Mouse (Mus musculus): ENCODE data around the gene Pla2g15. TPM values are rescaled to one million over a fixed set of nuclear protein-coding genes. Genes with fewer than 3 reads are reported as not detected.

The Pla2g15 gene
- polyA plus RNA-seq, 1 experiment from 2014 or later = 4.4 TPM

DNA sequence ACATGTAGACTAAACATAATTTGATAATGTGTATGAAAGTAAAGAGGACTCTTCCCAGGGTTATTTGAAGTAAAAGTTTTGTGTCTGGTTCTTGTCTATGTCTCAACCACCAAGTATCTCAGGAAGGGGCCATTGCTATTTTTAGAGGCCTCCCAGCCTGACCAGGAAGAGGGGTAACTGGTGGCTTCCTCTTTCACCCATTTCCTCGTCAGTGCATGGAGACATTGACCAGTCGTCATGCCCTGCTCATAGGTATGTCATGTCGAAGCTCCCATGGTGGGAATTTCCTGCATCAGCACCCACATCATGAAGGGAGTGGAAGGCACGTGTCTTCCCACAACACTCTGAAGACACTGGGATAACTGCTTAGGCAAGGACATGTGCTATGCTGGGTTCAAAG, 2.7 kb downstream of the Pla2g15 start:
- ATAC-seq (ENCODE audit: low FRiP score) = no peak
- no peaks in the 10 kb centered on the region for H3K4me1 ChIP-seq (replicated peaks; ENCODE audit: control insufficient read depth, insufficient read depth, low read length)

GRCm38 (mm10) chr8:106157419-106157818, 7.2 kb downstream of the Pla2g15 start:
- DNase-seq (ENCODE audit: low spot score) (no peak), ATAC-seq (ENCODE audit: low FRiP score) (no peak)
- Histone ChIP-seq H3K27me3 (ENCODE audit: control insufficient read depth, insufficient read depth, low read length) (no peaks in the 10 kb centered on the region), H3K4me2 (replicated peaks; ENCODE audit: low read depth, low read length) (no peak overlapping the region), H3K9ac (ENCODE audit: low read depth, low read length) (no peak overlapping the region), H3K4me1 (replicated peaks; ENCODE audit: control insufficient read depth, insufficient read depth, low read length) (no peaks in the 10 kb centered on the region), H3K9me3 (ENCODE audit: control insufficient read depth, low read length) (no peaks in the 10 kb centered on the region), H3K4me3 (ENCODE audit: low read depth, low read length) (no peak overlapping the region), H3K27ac (ENCODE audit: low read depth, low read length) (no peak overlapping the region), H3K36me3 (ENCODE audit: control insufficient read depth, insufficient read depth, low read length) (no peaks in the 10 kb centered on the region)
- 92% methylated on average over 1 of the region's 1 CpGs for WGBS

More for the DNA sequence above, 2.7 kb downstream of the Pla2g15 start:
- no peak for DNase-seq (ENCODE audit: low spot score)
- H3K27ac ChIP-seq (ENCODE audit: low read depth, low read length) = no peak overlapping the region
- no peaks in the 10 kb centered on the region for H3K9me3 ChIP-seq (ENCODE audit: control insufficient read depth, low read length)
- H3K27me3 ChIP-seq (ENCODE audit: control insufficient read depth, insufficient read depth, low read length) = no peaks in the 10 kb centered on the region
- H3K9ac ChIP-seq (ENCODE audit: low read depth, low read length) = no peak overlapping the region
- no peak overlapping the region for H3K4me2 ChIP-seq (replicated peaks; ENCODE audit: low read depth, low read length)
- no peaks in the 10 kb centered on the region for H3K36me3 ChIP-seq (ENCODE audit: control insufficient read depth, insufficient read depth, low read length)
- 77% methylated on average over 4 of the region's 4 CpGs for WGBS
- no peak overlapping the region for H3K4me3 ChIP-seq (ENCODE audit: low read depth, low read length)

GRCm38 (mm10) chr8:106158381-106158780, 8.2 kb downstream of the Pla2g15 start:
- DNase-seq (ENCODE audit: low spot score) (no peak), ATAC-seq (ENCODE audit: low FRiP score) (no peak)
- Histone ChIP-seq H3K36me3 (ENCODE audit: control insufficient read depth, insufficient read depth, low read length) (no peaks in the 10 kb centered on the region), H3K27ac (ENCODE audit: low read depth, low read length) (no peak overlapping the region), H3K4me1 (replicated peaks; ENCODE audit: control insufficient read depth, insufficient read depth, low read length) (no peaks in the 10 kb centered on the region), H3K9ac (ENCODE audit: low read depth, low read length) (no peak overlapping the region), H3K27me3 (ENCODE audit: control insufficient read depth, insufficient read depth, low read length) (no peaks in the 10 kb centered on the region), H3K4me3 (ENCODE audit: low read depth, low read length) (no peak overlapping the region), H3K4me2 (replicated peaks; ENCODE audit: low read depth, low read length) (no peak overlapping the region), H3K9me3 (ENCODE audit: control insufficient read depth, low read length) (no peaks in the 10 kb centered on the region)
- 93% methylated on average over 10 of the region's 10 CpGs for WGBS

DNA sequence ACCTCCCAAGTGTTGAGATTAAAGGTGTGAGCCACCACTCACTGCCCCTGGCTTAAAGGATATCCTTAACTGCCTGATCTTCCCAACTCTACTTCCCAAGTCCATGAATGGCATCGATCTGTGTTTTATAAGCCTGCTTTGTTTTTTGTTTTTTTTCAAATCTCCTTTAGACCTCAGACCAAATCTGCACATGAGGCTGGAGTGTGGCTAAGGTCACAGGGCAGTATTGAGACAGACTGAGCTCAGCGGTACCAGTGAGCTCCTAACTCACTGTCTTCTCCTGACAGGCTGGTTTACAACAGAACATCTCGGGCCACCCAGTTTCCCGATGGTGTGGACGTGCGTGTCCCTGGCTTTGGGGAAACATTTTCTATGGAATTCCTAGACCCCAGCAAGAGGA, 9.7 kb downstream of the Pla2g15 start:
- Histone ChIP-seq H3K4me2 (replicated peaks; ENCODE audit: low read depth, low read length) (no peak overlapping the region), H3K9ac (ENCODE audit: low read depth, low read length) (no peak overlapping the region), H3K4me3 (ENCODE audit: low read depth, low read length) (no peak overlapping the region), H3K27me3 (ENCODE audit: control insufficient read depth, insufficient read depth, low read length) (no peaks in the 10 kb centered on the region), H3K9me3 (ENCODE audit: control insufficient read depth, low read length) (no peaks in the 10 kb centered on the region), H3K27ac (ENCODE audit: low read depth, low read length) (no peak overlapping the region), H3K36me3 (ENCODE audit: control insufficient read depth, insufficient read depth, low read length) (no peaks in the 10 kb centered on the region), H3K4me1 (replicated peaks; ENCODE audit: control insufficient read depth, insufficient read depth, low read length) (no peaks in the 10 kb centered on the region)
- 86% methylated on average over 6 of the region's 6 CpGs for WGBS
- DNase-seq (ENCODE audit: low spot score) (no peak), ATAC-seq (ENCODE audit: low FRiP score) (no peak)

GRCm38 (mm10) chr8:106163251-106163650, 13.1 kb downstream of the Pla2g15 start:
- DNase-seq (ENCODE audit: low spot score) (no peak), ATAC-seq (ENCODE audit: low FRiP score) (no peak)
- H3K27ac ChIP-seq (ENCODE audit: low read depth, low read length) = no peak overlapping the region
- H3K9me3 ChIP-seq (ENCODE audit: control insufficient read depth, low read length) = no peaks in the 10 kb centered on the region
- H3K4me1 ChIP-seq (replicated peaks; ENCODE audit: control insufficient read depth, insufficient read depth, low read length) = peaks cover 3% of the 10 kb centered on the region; the same call in 1 of the 2 replicates
- no peaks in the 10 kb centered on the region for H3K27me3 ChIP-seq (ENCODE audit: control insufficient read depth, insufficient read depth, low read length)
- H3K4me2 ChIP-seq (replicated peaks; ENCODE audit: low read depth, low read length) = no peak overlapping the region
- 95% methylated on average over 9 of the region's 9 CpGs for whole genome bisulfite sequencing
- no peak overlapping the region for H3K9ac ChIP-seq (ENCODE audit: low read depth, low read length)
- no peak overlapping the region for H3K4me3 ChIP-seq (ENCODE audit: low read depth, low read length)
- no peaks in the 10 kb centered on the region for H3K36me3 ChIP-seq (ENCODE audit: control insufficient read depth, insufficient read depth, low read length)

DNA sequence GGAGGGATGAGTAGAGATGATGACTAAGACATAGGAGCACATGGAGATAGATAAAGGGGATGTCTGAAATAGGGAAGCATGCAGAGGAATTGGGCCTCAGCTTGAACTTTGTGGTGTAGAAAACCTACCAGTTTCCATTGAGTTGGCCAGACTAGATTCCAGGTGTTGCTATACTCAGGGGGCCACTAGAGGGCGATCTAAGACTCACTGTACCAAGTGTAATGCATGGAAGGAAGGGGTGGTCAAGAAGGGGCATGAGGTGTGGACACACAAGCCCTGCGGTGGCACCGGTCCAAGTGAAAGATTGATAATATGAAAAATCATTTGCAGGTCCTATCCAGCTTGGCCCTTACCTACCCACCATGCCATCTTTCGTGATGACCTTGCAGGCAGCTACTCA, 15.3 kb downstream of the Pla2g15 start:
- no peaks in the 10 kb centered on the region for H3K36me3 ChIP-seq (ENCODE audit: control insufficient read depth, insufficient read depth, low read length)
- H3K27me3 ChIP-seq (ENCODE audit: control insufficient read depth, insufficient read depth, low read length) = no peaks in the 10 kb centered on the region
- H3K9me3 ChIP-seq (ENCODE audit: control insufficient read depth, low read length) = no peaks in the 10 kb centered on the region
- ATAC-seq (ENCODE audit: low FRiP score) (no peak), DNase-seq (ENCODE audit: low spot score) (peak; percentile 81)
- H3K4me3 ChIP-seq (ENCODE audit: low read depth, low read length) = no peak overlapping the region
- no peak overlapping the region for H3K4me2 ChIP-seq (replicated peaks; ENCODE audit: low read depth, low read length)
- no peak overlapping the region for H3K9ac ChIP-seq (ENCODE audit: low read depth, low read length)
- peaks cover 3% of the 10 kb centered on the region; the same call in 1 of the 2 replicates for H3K4me1 ChIP-seq (replicated peaks; ENCODE audit: control insufficient read depth, insufficient read depth, low read length)
- 52% methylated on average over 4 of the region's 4 CpGs for WGBS
- H3K27ac ChIP-seq (ENCODE audit: low read depth, low read length) = no peak overlapping the region

DNA sequence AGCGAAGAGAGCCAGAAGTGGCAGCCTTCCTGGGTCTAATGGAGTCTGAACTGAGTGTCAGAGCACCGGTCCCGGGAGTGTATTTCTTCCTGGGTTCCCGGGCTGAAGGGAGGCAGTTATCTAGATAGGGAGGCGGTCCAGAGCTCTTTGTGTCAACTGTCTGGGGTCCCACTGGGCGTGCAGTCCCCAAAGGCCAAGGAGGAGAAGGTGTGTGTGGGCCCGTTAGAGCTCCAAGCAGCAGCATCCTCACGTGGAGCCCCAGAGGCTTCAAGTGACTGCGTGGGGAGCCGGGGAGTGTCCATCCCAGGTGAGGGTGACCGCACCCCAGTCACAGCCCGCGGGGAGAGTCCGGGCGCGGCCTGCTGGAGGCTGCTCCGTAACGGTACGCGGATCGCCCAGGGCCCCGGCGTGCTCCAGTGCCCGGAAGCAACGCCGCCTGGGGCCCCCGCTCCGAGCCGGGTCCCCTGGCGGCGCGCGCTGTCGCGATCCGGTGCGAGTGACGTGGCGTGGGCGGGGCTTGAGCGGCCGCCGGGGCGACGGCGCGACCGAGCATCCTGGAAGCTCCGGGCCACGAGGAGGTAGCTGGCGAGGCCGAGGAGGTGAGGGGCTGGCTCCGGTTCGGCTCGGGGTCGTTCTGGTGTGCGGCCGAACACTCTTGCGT, 18.3 kb downstream of the Pla2g15 start, which contains the start of gene Slc7a6:
Gene Slc7a6, plus strand, starts transcription at position 502 of the 661 bp plus-strand sequence.
- peak within 1 kb of the TSS; percentile 86 for H3K4me2 ChIP-seq (replicated peaks; ENCODE audit: low read depth, low read length)
- H3K4me1 ChIP-seq (replicated peaks; ENCODE audit: control insufficient read depth, insufficient read depth, low read length) = peaks cover 3% of the 10 kb centered on the region; the same call in 1 of the 2 replicates
- peak; percentile 90 for ATAC-seq (ENCODE audit: low FRiP score)
- H3K4me3 ChIP-seq (ENCODE audit: low read depth, low read length) = peak within 1 kb of the TSS; percentile 87
- peak; percentile 90 for DNase-seq (ENCODE audit: low spot score)
- no peaks in the 10 kb centered on the region for H3K9me3 ChIP-seq (ENCODE audit: control insufficient read depth, low read length)
- no peaks in the 10 kb centered on the region for H3K27me3 ChIP-seq (ENCODE audit: control insufficient read depth, insufficient read depth, low read length)
- peak within 1 kb of the TSS; percentile 81 for H3K27ac ChIP-seq (ENCODE audit: low read depth, low read length)
- H3K9ac ChIP-seq (ENCODE audit: low read depth, low read length) = peak within 1 kb of the TSS; percentile 95
- H3K36me3 ChIP-seq (ENCODE audit: control insufficient read depth, insufficient read depth, low read length) = no peaks in the 10 kb centered on the region
- WGBS = under 1% methylated on average over 59 of the region's 59 CpGs

DNA sequence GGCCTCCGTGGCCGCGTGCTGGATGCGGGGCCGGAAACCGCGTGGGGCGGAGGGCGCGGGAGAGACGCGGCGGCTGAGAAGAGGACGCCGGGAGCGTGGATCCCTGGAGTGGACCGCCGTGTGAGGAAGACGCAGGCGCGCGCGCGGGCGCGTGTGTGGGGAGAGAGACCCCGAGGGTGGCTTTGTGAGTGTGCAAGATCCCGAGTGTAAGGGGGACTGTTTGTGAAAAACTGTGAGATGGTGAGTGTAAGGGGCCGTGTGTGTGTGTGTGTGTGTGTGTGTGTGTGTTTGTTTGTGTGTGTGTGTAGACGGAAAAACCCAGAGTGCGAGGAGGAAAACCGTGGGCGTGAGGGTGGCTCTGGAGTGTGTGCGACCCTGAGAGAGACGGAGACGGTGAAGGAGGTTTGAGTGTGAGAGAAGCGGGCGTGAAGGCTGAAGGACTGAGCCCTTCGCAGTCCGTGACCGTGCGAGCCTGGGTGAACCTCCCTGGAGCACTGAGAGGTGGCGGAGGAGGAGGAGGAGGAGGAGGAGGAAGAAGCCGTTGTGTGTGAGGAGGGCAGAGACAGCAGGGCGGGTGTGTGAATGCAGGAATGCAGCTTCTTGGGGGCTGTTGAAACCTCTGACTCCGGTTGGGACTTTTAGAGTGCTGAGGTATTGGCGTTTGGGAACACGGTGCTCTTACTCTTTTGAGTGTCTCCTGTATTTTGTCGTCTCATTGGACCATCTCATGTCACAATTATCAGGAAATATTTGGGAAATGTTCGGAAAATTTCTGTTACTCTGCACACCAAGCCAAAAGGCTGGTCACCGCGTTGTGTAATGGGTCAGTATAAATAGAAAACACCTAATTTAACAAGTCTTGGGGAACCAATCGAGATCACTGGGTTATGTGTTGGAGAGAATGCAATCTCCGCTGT, 19.1 kb downstream of the Pla2g15 start:
- Histone ChIP-seq H3K9me3 (ENCODE audit: control insufficient read depth, low read length) (no peaks in the 10 kb centered on the region), H3K4me3 (ENCODE audit: low read depth, low read length) (peak overlapping the region; percentile 87), H3K4me1 (replicated peaks; ENCODE audit: control insufficient read depth, insufficient read depth, low read length) (peaks cover 3% of the 10 kb centered on the region; the same call in 1 of the 2 replicates), H3K27ac (ENCODE audit: low read depth, low read length) (peak overlapping the region; percentile 81), H3K27me3 (ENCODE audit: control insufficient read depth, insufficient read depth, low read length) (no peaks in the 10 kb centered on the region), H3K36me3 (ENCODE audit: control insufficient read depth, insufficient read depth, low read length) (no peaks in the 10 kb centered on the region), H3K4me2 (replicated peaks; ENCODE audit: low read depth, low read length) (peak overlapping the region; percentile 86), H3K9ac (ENCODE audit: low read depth, low read length) (peak overlapping the region; percentile 95)
- ATAC-seq (ENCODE audit: low FRiP score) (peak; percentile 79), DNase-seq (ENCODE audit: low spot score) (peak; percentile 78)
- 2% methylated on average over 53 of the region's 54 CpGs for WGBS
